Mouse (Mus musculus): ENCODE measurements around the gene Map7d2. TPM values are rescaled to one million over a fixed set of nuclear protein-coding genes. Genes with fewer than 3 reads are reported as not detected.

Gene Map7d2
- not detected for polyA plus RNA-seq (2015; fragmentation: Illumina TruSeq; extraction: RNeasy Lipid Tissue Mini Kit (QIAGEN cat#74804); ENCODE audit: insufficient read depth, low replicate concordance)

GRCm38 (mm10) chrX:159414130-159414828 is at the start of gene Map7d2:
Gene Map7d2 (plus strand): TSS chrX:159414572.

GRCm38 (mm10) chrX:159371831-159372752 is 42.3 kb upstream of the Map7d2 start, which contains the start of gene Eif1ax:
Gene Eif1ax (plus strand): TSS chrX:159372178.

GRCm38 (mm10) chrX:159526388-159526787 is 112.0 kb downstream of the Map7d2 start, which contains the start of gene Bclaf3:
Gene Bclaf3 (plus strand): TSS chrX:159526688.

Other genes with a start within 250 kb of the Map7d2 start
- gene Rps6ka3, start 204.3 kb upstream of the Map7d2 start, polyA plus RNA-seq (2015; fragmentation: Illumina TruSeq; extraction: RNeasy Lipid Tissue Mini Kit (QIAGEN cat#74804); ENCODE audit: insufficient read depth, low replicate concordance): 81.3 TPM
- gene Eif1ax, start 42.4 kb upstream of the Map7d2 start, polyA plus RNA-seq (2015; fragmentation: Illumina TruSeq; extraction: RNeasy Lipid Tissue Mini Kit (QIAGEN cat#74804); ENCODE audit: insufficient read depth, low replicate concordance): 33.5 TPM
- 41.1 TPM for gene Bclaf3, start 112.1 kb downstream of the Map7d2 start, polyA plus RNA-seq (2015; fragmentation: Illumina TruSeq; extraction: RNeasy Lipid Tissue Mini Kit (QIAGEN cat#74804); ENCODE audit: insufficient read depth, low replicate concordance)
- gene Sh3kbp1, start 212.7 kb downstream of the Map7d2 start, polyA plus RNA-seq (2015; fragmentation: Illumina TruSeq; extraction: RNeasy Lipid Tissue Mini Kit (QIAGEN cat#74804); ENCODE audit: insufficient read depth, low replicate concordance): 181 TPM

Data from spleen, adult 10 weeks (tissue).